Mouse (Mus musculus) limb, embryonic 14.5 days (tissue): Measurements from ENCODE around the gene 5430427O19Rik. TPM values are rescaled to one million over a fixed set of nuclear protein-coding genes. Genes with fewer than 3 reads are reported as not detected.

Experiments
- ATAC-seq: fragments of 200-750 bp; cut with Nextera tagmentation; 2 replicates; pipeline ENCODE4 v1.8.0; 2017; ENCODE audit warnings: low read depth, moderate number of reproducible peaks, moderate TSS enrichment; ENCODE audit not compliant: low FRiP score
- DNase-seq: peaks from one replicate; pipeline ENCODE4 v3.0.0-alpha.2; 2015; ENCODE audit warnings: low spot score
- H3K27ac ChIP-seq: fragments of 300-500 bp; sonication (generic); replicated peaks from 2 replicates; pipeline ENCODE4 v1.5.1; 2014; ENCODE audit warnings: low read depth, mild to moderate bottlenecking, low read length, moderate library complexity, mixed read lengths
- H3K27me3 ChIP-seq: fragments of 300-500 bp; sonication (generic); 2 replicates; pipeline ENCODE4 v1.6.1; 2014; ENCODE audit warnings: low read length, mixed read lengths; ENCODE audit not compliant: control insufficient read depth, insufficient read depth
- H3K36me3 ChIP-seq: fragments of 300-500 bp; sonication (generic); 2 replicates; pipeline ENCODE4 v1.6.1; 2014; ENCODE audit warnings: mild to moderate bottlenecking, low read length, moderate library complexity, mixed read lengths; ENCODE audit not compliant: control insufficient read depth, insufficient read depth
- H3K4me1 ChIP-seq: fragments of 300-500 bp; sonication (generic); 2 replicates; pipeline ENCODE4 v1.6.1; 2014; ENCODE audit warnings: antibody characterized with exemption, low read length, mixed read lengths; ENCODE audit not compliant: control insufficient read depth, insufficient read depth
- H3K4me2 ChIP-seq: fragments of 300-500 bp; sonication (generic); replicated peaks from 2 replicates; pipeline ENCODE4 v1.6.1; 2014; ENCODE audit warnings: low read depth, mild to moderate bottlenecking, low read length, moderate library complexity; ENCODE audit not compliant: severe bottlenecking
- H3K4me3 ChIP-seq: fragments of 300-500 bp; sonication (generic); replicated peaks from 2 replicates; pipeline ENCODE4 v1.5.1; 2014; ENCODE audit warnings: low read length
- H3K9ac ChIP-seq: fragments of 300-500 bp; sonication (generic); 2 replicates; pipeline ENCODE4 v1.6.1; 2014; ENCODE audit warnings: mild to moderate bottlenecking, low read depth, low read length, moderate library complexity; ENCODE audit not compliant: severe bottlenecking
- H3K9me3 ChIP-seq: fragments of 300-500 bp; sonication (generic); 2 replicates; pipeline ENCODE4 v1.6.1; 2016; ENCODE audit warnings: low read length; ENCODE audit not compliant: control insufficient read depth
- POLR2A ChIP-seq: fragments of 200-500 bp; IDR thresholded peaks from 2 replicates; pipeline ENCODE4 v1.8.0; 2012; ENCODE audit warnings: inconsistent platforms, mild to moderate bottlenecking, moderate library complexity, borderline replicate concordance; ENCODE audit not compliant: insufficient read depth, insufficient read length; ENCODE audit errors: extremely low read depth
- WGBS: fragments of 180-500 bp; shearing (Covaris S2); extraction: QIAGEN DNeasy Blood & Tissue Kit; methylation state at CpG from one replicate; pipeline ENCODE4 v1.1.7; 2014; 5-methylcytosine and 5-hydroxymethylcytosine counted together
- polyA plus RNA-seq, 2 experiments: library from polyadenylated mRNA; depleted of rRNA in 1 of 2; stranded (reverse) in 1 of 2; unstranded in 1 of 2; fragments of >200 nt; fragmentation: Nextera tagmentation in 1 of 2; extraction: Ambion mirVana in 1 of 2; gene quantifications; 2 replicates each; pipeline versions ENCODE4 v1.2.1 to v1.2.3; 2012 to 2014

5430427O19Rik gene
- polyA plus RNA-seq, 2 experiments: 0.06 to 0.12 TPM

DNA sequence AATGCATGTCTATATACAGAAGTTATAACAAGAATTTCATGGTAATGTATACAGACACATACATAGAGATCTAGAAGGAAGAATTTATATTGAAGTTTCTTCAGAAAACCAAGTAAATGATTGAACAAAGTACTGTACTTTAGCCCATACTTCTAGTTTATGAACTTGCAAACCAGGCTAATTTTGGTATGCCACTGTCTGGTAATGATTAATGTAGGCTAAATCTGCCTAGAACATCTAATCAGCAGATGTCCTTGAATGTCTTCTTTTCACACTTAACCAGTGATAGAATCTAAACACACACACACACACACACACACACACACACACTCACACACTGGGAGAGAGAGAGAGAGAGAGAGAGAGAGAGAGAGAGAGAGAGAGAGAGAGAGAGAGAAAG lies 8.1 kb downstream of the 5430427O19Rik start:
- H3K4me1 ChIP-seq: no peaks in the 10 kb centered on the region
- H3K4me2 ChIP-seq: no peak overlapping the region
- TF ChIP-seq POLR2A: no peak
- DNase-seq: no peak
- no peak for ATAC-seq
- no peak overlapping the region for H3K27ac ChIP-seq
- H3K36me3 ChIP-seq: no peaks in the 10 kb centered on the region
- no peak overlapping the region for H3K4me3 ChIP-seq
- no peak overlapping the region for H3K9ac ChIP-seq
- H3K27me3 ChIP-seq: no peaks in the 10 kb centered on the region
- H3K9me3 ChIP-seq: no peaks in the 10 kb centered on the region

- Histone ChIP-seq H3K9ac (no peak overlapping the region), H3K27me3 (no peaks in the 10 kb centered on the region), H3K4me1 (no peaks in the 10 kb centered on the region), H3K36me3 (no peaks in the 10 kb centered on the region), H3K4me2 (no peak overlapping the region), H3K4me3 (no peak overlapping the region), H3K9me3 (no peaks in the 10 kb centered on the region), H3K27ac (no peak overlapping the region)
- WGBS: 58% methylated on average over 7 of the region's 7 CpGs
- DNase-seq: peak; percentile 20
- no peak for ATAC-seq
- no peak for TF ChIP-seq POLR2A
These were observed 9.2 kb downstream of the 5430427O19Rik start for GRCm38 (mm10) chrX:85879198-85879977.

DNA sequence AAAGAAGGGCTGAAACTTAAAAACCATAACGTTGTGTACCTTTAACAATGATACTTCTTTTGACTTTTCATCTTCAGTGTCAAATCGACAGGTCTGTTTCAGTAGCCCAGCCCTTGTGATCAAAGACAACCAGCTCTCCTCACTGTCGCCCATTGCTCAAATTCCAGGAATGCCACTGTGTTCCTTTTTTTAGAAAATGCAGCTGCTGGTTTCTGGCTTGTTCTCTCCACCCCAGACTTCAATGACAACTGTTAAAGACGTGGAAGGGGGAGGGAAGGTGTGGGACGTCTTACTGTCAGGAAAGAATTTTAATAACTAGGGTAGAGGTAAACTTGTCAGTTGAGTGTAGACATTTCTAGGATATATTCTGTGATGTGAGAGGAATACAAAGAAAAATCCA lies 16.5 kb downstream of the 5430427O19Rik start:
- DNase-seq: no peak
- no peak overlapping the region for H3K9ac ChIP-seq
- H3K4me1 ChIP-seq: no peaks in the 10 kb centered on the region
- no peak overlapping the region for H3K4me2 ChIP-seq
- no peak for ATAC-seq
- no peak overlapping the region for H3K4me3 ChIP-seq
- no peaks in the 10 kb centered on the region for H3K9me3 ChIP-seq
- H3K27ac ChIP-seq: no peak overlapping the region
- no peaks in the 10 kb centered on the region for H3K27me3 ChIP-seq
- 29% methylated on average over 5 of the region's 5 CpGs for WGBS
- no peaks in the 10 kb centered on the region for H3K36me3 ChIP-seq
- TF ChIP-seq POLR2A: no peak

DNA sequence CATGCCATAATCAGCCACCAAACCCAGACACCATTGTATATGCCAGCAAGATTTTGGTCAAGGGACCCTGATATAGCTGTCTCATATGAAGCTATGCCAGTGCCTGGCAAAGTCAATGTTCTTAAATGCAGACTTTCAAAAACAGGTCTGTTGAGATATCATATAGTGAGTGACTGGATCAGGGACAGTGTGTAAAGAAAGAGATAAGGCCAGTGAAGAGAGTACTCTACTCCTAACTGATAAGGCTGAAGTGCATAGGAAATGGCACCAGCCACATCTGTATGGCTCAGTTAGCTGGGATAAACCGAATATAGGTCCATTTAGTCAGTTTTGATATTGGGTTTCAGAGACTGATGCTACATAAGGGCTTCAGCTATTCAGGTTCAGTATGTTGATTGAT lies 31.0 kb downstream of the 5430427O19Rik start:
- Histone ChIP-seq H3K9ac (no peak overlapping the region), H3K36me3 (no peaks in the 10 kb centered on the region), H3K4me3 (no peak overlapping the region), H3K4me1 (no peaks in the 10 kb centered on the region), H3K27me3 (no peaks in the 10 kb centered on the region), H3K9me3 (no peaks in the 10 kb centered on the region), H3K4me2 (no peak overlapping the region), H3K27ac (no peak overlapping the region)
- ATAC-seq: no peak
- 40% methylated on average over 1 of the region's 1 CpGs for WGBS
- TF ChIP-seq POLR2A: no peak
- no peak for DNase-seq

DNA sequence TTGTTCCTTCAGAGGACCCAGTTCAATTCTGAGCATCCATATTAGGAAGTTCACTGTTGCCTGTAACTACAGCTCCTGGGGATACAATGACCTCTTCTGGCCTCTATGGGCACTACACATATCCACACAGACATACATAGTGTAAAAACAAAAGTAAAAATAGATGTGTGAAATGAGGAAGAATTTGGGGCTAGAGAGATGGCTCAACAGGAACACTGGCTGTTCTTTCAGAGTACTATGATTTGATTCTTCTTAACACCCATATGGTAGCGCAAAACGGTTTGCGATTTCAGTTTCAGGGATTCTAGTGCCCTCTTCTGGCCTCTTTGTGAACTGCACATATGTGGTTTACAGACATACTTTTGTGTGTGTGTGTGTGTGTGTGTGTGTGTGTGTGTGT lies 48.9 kb downstream of the 5430427O19Rik start:
- no peak for ATAC-seq
- DNase-seq: no peak
- Histone ChIP-seq H3K4me3 (no peak overlapping the region), H3K36me3 (no peaks in the 10 kb centered on the region), H3K4me2 (no peak overlapping the region), H3K9me3 (no peaks in the 10 kb centered on the region), H3K9ac (no peak overlapping the region), H3K4me1 (no peaks in the 10 kb centered on the region), H3K27me3 (no peaks in the 10 kb centered on the region), H3K27ac (no peak overlapping the region)
- WGBS: 43% methylated on average over 3 of the region's 3 CpGs
- TF ChIP-seq POLR2A: no peak
